Mouse (Mus musculus): Measurements from ENCODE around the gene Olfr1034.
"Not testable (repeated sequence)": the region's sequence is repeated elsewhere in the genome, so short reads cannot be mapped to it uniquely, and the experiment has no call there.

- TF ChIP-seq CTCF (IDR thresholded peaks at IDR 0.05; ENCODE audit: low read depth, low read length); POLR2A (IDR thresholded peaks at IDR 0.05; ENCODE audit: borderline replicate concordance, low read depth, low read length): not testable (repeated sequence)
These were observed 24.1 kb upstream of the Olfr1034 start for GRCm38 (mm10) chr2:86021518-86021917.
